Mouse (Mus musculus) bone marrow, adult 2 months (tissue): ENCODE measurements around the gene Slc6a1.

ENCODE experiments used
- CTCF ChIP-seq: fragments of 200-500 bp; IDR thresholded peaks from 2 replicates; pipeline ENCODE4 v1.5.1; 2011; ENCODE audit warnings: low read length, control low read depth; ENCODE audit not compliant: control insufficient read depth, insufficient read depth
- POLR2A ChIP-seq: fragments of 200-500 bp; IDR thresholded peaks from 2 replicates; pipeline ENCODE4 v1.6.1; 2011; ENCODE audit warnings: low read depth, mild to moderate bottlenecking, control low read depth, low read length, borderline replicate concordance; ENCODE audit not compliant: control insufficient read depth

- TF ChIP-seq CTCF = no peak
- no peak for TF ChIP-seq POLR2A
Measured at GRCm38 (mm10) chr6:114270799-114271198, 11.6 kb upstream of the Slc6a1 start.
